Mouse (Mus musculus) cortical plate, adult 2 months (tissue): ENCODE measurements around the gene Gnb1l.

Experiments
- CTCF ChIP-seq: fragments of 200-500 bp; IDR thresholded peaks from 2 replicates; pipeline ENCODE4 v1.5.1; 2011; ENCODE audit warnings: mild to moderate bottlenecking, control low read depth, low read length; ENCODE audit not compliant: insufficient read depth; ENCODE audit errors: extremely low read depth
- POLR2A ChIP-seq: fragments of 200-500 bp; IDR thresholded peaks from 2 replicates; pipeline ENCODE4 v1.6.1; 2011; ENCODE audit warnings: mild to moderate bottlenecking, low read length, control low read depth; ENCODE audit not compliant: insufficient read depth; ENCODE audit errors: extremely low read depth

DNA sequence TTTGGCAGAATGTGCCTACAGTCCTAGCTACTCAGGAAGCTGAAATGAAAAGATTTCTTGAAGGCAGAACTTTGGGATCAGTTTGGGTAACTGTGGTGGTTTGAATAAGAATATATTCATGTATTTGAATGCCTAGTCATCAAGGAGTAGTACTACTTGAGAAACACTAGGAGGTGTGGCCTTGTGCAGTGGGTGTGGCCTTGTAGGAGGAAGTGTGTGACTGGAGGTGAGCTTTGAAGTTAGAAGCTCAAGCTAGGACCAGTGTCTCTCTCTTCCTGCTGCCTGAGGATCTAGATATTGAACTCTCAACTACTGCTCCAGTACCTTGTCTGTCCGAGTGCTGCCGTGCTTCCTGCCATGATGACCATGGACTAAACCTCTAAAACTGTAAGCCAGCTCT is 12.4 kb upstream of the Gnb1l start:
- TF ChIP-seq CTCF (no peak), POLR2A (no peak)
